12 mouse cellular contexts compared by ENCODE assay signal in the genomic region with DNA sequence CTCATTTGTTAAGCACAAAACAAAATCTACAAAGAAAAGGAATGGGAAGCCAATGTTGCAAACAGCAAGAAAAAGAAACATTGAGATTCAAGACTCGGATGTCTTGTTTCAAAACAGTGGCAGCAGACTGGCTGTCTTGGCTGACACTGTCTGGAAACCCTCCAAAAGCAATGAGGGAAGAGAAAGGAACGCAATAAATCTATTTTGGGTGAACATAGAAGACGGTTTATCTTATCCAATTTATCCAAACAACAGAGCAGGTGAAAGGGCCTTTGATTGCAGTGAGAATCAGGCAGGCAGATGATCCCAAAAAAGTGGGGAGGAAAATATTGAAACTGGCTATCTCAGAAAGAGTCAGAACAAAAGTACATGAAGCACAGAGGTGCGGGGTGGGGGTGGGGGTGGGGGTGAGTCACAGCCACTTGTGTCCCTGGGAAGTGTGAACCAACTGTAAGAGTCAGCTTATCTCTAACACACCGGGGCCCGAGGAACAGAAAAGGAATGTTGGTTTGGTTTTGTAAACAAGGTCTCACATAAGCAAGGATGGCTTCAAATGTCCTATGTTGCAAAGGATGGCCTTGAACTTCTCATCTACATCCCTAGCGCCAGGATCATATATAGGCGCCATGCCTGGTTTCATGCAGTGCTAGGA. TPM values are rescaled to one million over a fixed set of nuclear protein-coding genes. Genes with fewer than 3 reads are reported as not detected.
DNase-seq lines count a peak whose midpoint lies in the region; ATAC-seq and TF ChIP-seq lines count a peak whose summit lies in the region.
"Had no signal": no experiment of that assay in that cellular context is flagged by ENCODE, and none has a peak within 500 bp of the region (broad histone marks: within the 10 kb centered on the region; RNA-seq: fewer than 3 reads in every experiment).

No protein-coding gene starts in this region.

- WGBS in hindbrain, postnatal 0 days = 69% methylated on average over 8 of the region's 8 CpGs
- WGBS in hindbrain, embryonic 16.5 days = 76% methylated on average over 8 of the region's 8 CpGs

- H3K36me3 ChIP-seq in hindbrain, postnatal 0 days (ENCODE audit: insufficient read depth, low read length) = no peaks in the 10 kb centered on the region
- H3K36me3 ChIP-seq in hindbrain, embryonic 16.5 days (ENCODE audit: control insufficient read depth, insufficient read depth, low read length) = no peaks in the 10 kb centered on the region

- ATAC-seq in hindbrain, postnatal 0 days = no peak
- ATAC-seq in hindbrain, embryonic 16.5 days = no peak
- ATAC-seq in megakaryocyte progenitor cell, adult 5-6 weeks (replicated peaks; ENCODE audit: poor library complexity) = no peak
- ATAC-seq: intestine, embryonic 16.5 days had no signal

- no peaks in the 10 kb centered on the region for H3K4me1 ChIP-seq in hindbrain, postnatal 0 days (ENCODE audit: insufficient read depth, low read length)
- H3K4me1 ChIP-seq in hindbrain, embryonic 16.5 days (ENCODE audit: control insufficient read depth, insufficient read depth, low read depth, low read length) = no peaks in the 10 kb centered on the region

- H3K4me3 ChIP-seq in hindbrain, postnatal 0 days (ENCODE audit: low read length) = no peak overlapping the region
- H3K4me3 ChIP-seq in hindbrain, embryonic 16.5 days (ENCODE audit: low read length) = no peak overlapping the region

- no peak overlapping the region for H3K27ac ChIP-seq in hindbrain, postnatal 0 days
- no peak overlapping the region for H3K27ac ChIP-seq in hindbrain, embryonic 16.5 days (ENCODE audit: low read depth, low read length)

- H3K4me2 ChIP-seq in hindbrain, postnatal 0 days (ENCODE audit: low read depth, low read length) = no peak overlapping the region
- no peak overlapping the region for H3K4me2 ChIP-seq in hindbrain, embryonic 16.5 days (ENCODE audit: low read length)

- H3K27me3 ChIP-seq in hindbrain, postnatal 0 days (ENCODE audit: insufficient read depth, low read length) = no peaks in the 10 kb centered on the region
- no peaks in the 10 kb centered on the region for H3K27me3 ChIP-seq in hindbrain, embryonic 16.5 days (replicated peaks; ENCODE audit: control insufficient read depth, insufficient read depth, low read length)

- H3K9ac ChIP-seq in hindbrain, postnatal 0 days (replicated peaks; ENCODE audit: low read length) = no peak overlapping the region
- no peak overlapping the region for H3K9ac ChIP-seq in hindbrain, embryonic 16.5 days (ENCODE audit: low read depth, low read length)

- no peak for TF ChIP-seq CTCF in hindbrain, postnatal 0 days (IDR thresholded peaks at IDR 0.05; ENCODE audit: low read depth)

- DNase-seq in hindbrain, postnatal 0 days (ENCODE audit: low spot score) = peak; percentile 18
- DNase-seq in 416B (ENCODE audit: low read depth) = peak; percentile 68
- DNase-seq in brain, adult 2 months (ENCODE audit: low read depth, low spot score) = peak; percentile 24
- peak; percentile 38 for DNase-seq in heart, postnatal 4 days
- DNase-seq in layer of hippocampus, adult 9-10 months (ENCODE audit: low spot score) = no peak
- no peak for DNase-seq in cerebellum, postnatal 25 days

- no peaks in the 10 kb centered on the region for H3K9me3 ChIP-seq in hindbrain, postnatal 0 days (ENCODE audit: low read length)
- no peaks in the 10 kb centered on the region for H3K9me3 ChIP-seq in hindbrain, embryonic 16.5 days (ENCODE audit: control insufficient read depth, low read length)

RNA-seq across cellular contexts. Expression of gene Cmas, which starts 8.3 kb away (rescaled TPM):
- 59.1 and 70.7 TPM in 2 replicates for total RNA-seq in hindbrain, postnatal 0 days (2014; rRNA removed)
- polyA plus RNA-seq in hindbrain, postnatal 0 days (2015; fragmentation: Nextera tagmentation; extraction: Ambion mirVana) = 168 and 171 TPM in 2 replicates
- polyA plus RNA-seq in hindbrain, embryonic 16.5 days (2015; fragmentation: Nextera tagmentation; extraction: Ambion mirVana) = 182 and 193 TPM in 2 replicates
- total RNA-seq in heart, postnatal 4 days (2021) = 10 to 100 TPM; 43.4 to 48.5 TPM
- total RNA-seq in megakaryocyte progenitor cell, adult 5-6 weeks (2015) = 61.3 and 67.0 TPM in 2 replicates
- 58.1 and 66.2 TPM in 2 replicates for total RNA-seq in megakaryocyte progenitor cell, adult 5-6 weeks (2017)

RNA-seq across cellular contexts. Expression of gene Abcc9, which starts 46.1 kb away (rescaled TPM):
- total RNA-seq in hindbrain, postnatal 0 days (2014; rRNA removed) = 8.9 and 10.4 TPM in 2 replicates
- polyA plus RNA-seq in hindbrain, postnatal 0 days (2015; fragmentation: Nextera tagmentation; extraction: Ambion mirVana) = 2.0 and 2.1 TPM in 2 replicates
- polyA plus RNA-seq in hindbrain, embryonic 16.5 days (2015; fragmentation: Nextera tagmentation; extraction: Ambion mirVana) = 2.8 and 4.3 TPM in 2 replicates
- 100 to 1,000 TPM; 180 to 189 TPM for total RNA-seq in heart, postnatal 4 days (2021)
- not detected in 2 replicates for total RNA-seq in megakaryocyte progenitor cell, adult 5-6 weeks (2015)
- not detected in 2 replicates for total RNA-seq in megakaryocyte progenitor cell, adult 5-6 weeks (2017)
- total RNA-seq: common myeloid progenitor, adult 5-6 weeks; monocyte, adult 5-6 weeks; neutrophil, adult 5-6 weeks had no signal

RNA-seq across cellular contexts. Expression of gene Sult6b2, which starts 56.1 kb away (rescaled TPM):
- not detected in 2 replicates for total RNA-seq in hindbrain, postnatal 0 days (2014; rRNA removed)
- polyA plus RNA-seq in hindbrain, postnatal 0 days (2015; fragmentation: Nextera tagmentation; extraction: Ambion mirVana) = 0.28 and 0.30 TPM in 2 replicates
- polyA plus RNA-seq in hindbrain, embryonic 16.5 days (2015; fragmentation: Nextera tagmentation; extraction: Ambion mirVana) = 0.10 and 0.19 TPM in 2 replicates
- total RNA-seq in heart, postnatal 4 days (2021) = not detected
- total RNA-seq in megakaryocyte progenitor cell, adult 5-6 weeks (2015) = not detected in 2 replicates
- not detected in 2 replicates for total RNA-seq in megakaryocyte progenitor cell, adult 5-6 weeks (2017)
- total RNA-seq: common myeloid progenitor, adult 5-6 weeks; monocyte, adult 5-6 weeks; neutrophil, adult 5-6 weeks had no signal

Comparison
In these comparisons a context has a peak if more than half of its experiments do, and no peak if none do; other contexts are left out.
1. DNase-seq: peak in hindbrain, postnatal 0 days (single experiment), 416B (single experiment), brain, adult 2 months (single experiment) and heart, postnatal 4 days (single experiment); none in layer of hippocampus, adult 9-10 months (single experiment) and cerebellum, postnatal 25 days (0 of 2).
2. RNA of gene Abcc9, which starts 46.1 kb away (total RNA-seq): 180 to 189 TPM in heart, postnatal 4 days; 8.9 to 10.4 TPM in hindbrain, postnatal 0 days and not detected in megakaryocyte progenitor cell, adult 5-6 weeks; every median in the first group is over 10 times any median in the second.